Mouse (Mus musculus): Measurements from ENCODE around the gene Actr1b. TPM values are rescaled to one million over a fixed set of nuclear protein-coding genes. Genes with fewer than 3 reads are reported as not detected.

Actr1b gene
- total and polyA plus RNA-seq, 2 experiments from 2014 or later: 67.5 to 80.5 TPM

GRCm38 (mm10) chr1:36711104-36711503 lies 3.1 kb downstream of the Actr1b start:
- no peak for ATAC-seq (ENCODE audit: insufficient read depth, low read depth)
- Histone ChIP-seq H3K4me2 (ENCODE audit: low read depth, low read length) (no peak overlapping the region), H3K9me3 (replicated peaks; ENCODE audit: control insufficient read depth, low read length) (no peaks in the 10 kb centered on the region), H3K4me1 (ENCODE audit: control insufficient read depth, insufficient read depth) (peaks cover 12% of the 10 kb centered on the region), H3K4me3 (ENCODE audit: low read depth, low read length) (no peak overlapping the region), H3K9ac (replicated peaks; ENCODE audit: low read depth, low read length) (no peak overlapping the region), H3K27me3 (ENCODE audit: control insufficient read depth, insufficient read depth, low read length) (no peaks in the 10 kb centered on the region), H3K27ac (ENCODE audit: low read depth) (no peak overlapping the region), H3K36me3 (replicated peaks; ENCODE audit: control insufficient read depth, insufficient read depth, low read length) (peaks cover 13% of the 10 kb centered on the region)
- DNase-seq (ENCODE audit: low spot score): no peak
- no peak for TF ChIP-seq EP300 (IDR thresholded peaks at IDR 0.05; ENCODE audit: low read depth)
- TF ChIP-seq CTCF (IDR thresholded peaks at IDR 0.05; ENCODE audit: low read depth): no peak
- 91% methylated on average over 2 of the region's 2 CpGs for WGBS

GRCm38 (mm10) chr1:36709854-36710280 lies 4.4 kb downstream of the Actr1b start, which contains the start of gene 4933424G06Rik:
4933424G06Rik (plus strand) TSS chr1:36710149.
- under 1% methylated on average over 28 of the region's 29 CpGs for WGBS
- DNase-seq (ENCODE audit: low spot score) (peak; percentile 99), ATAC-seq (ENCODE audit: insufficient read depth, low read depth) (peak; percentile 97)

GRCm38 (mm10) chr1:36709055-36709853 lies 5.0 kb downstream of the Actr1b start:
- Histone ChIP-seq H3K36me3 (replicated peaks; ENCODE audit: control insufficient read depth, insufficient read depth, low read length) (peaks cover 32% of the 10 kb centered on the region), H3K9me3 (replicated peaks; ENCODE audit: control insufficient read depth, low read length) (no peaks in the 10 kb centered on the region), H3K4me2 (ENCODE audit: low read depth, low read length) (peak overlapping the region; percentile 86), H3K27me3 (ENCODE audit: control insufficient read depth, insufficient read depth, low read length) (no peaks in the 10 kb centered on the region), H3K27ac (ENCODE audit: low read depth) (peak overlapping the region; percentile 81), H3K9ac (replicated peaks; ENCODE audit: low read depth, low read length) (peak overlapping the region; percentile 89), H3K4me1 (ENCODE audit: control insufficient read depth, insufficient read depth) (peaks cover 12% of the 10 kb centered on the region), H3K4me3 (ENCODE audit: low read depth, low read length) (peak overlapping the region; percentile 94)
- WGBS: under 1% methylated on average over 33 of the region's 33 CpGs
- peak; percentile 48 for DNase-seq (ENCODE audit: low spot score)
- peak; percentile 50 for ATAC-seq (ENCODE audit: insufficient read depth, low read depth)
- no peak for TF ChIP-seq EP300 (IDR thresholded peaks at IDR 0.05; ENCODE audit: low read depth)
- peak; percentile 45 for TF ChIP-seq CTCF (IDR thresholded peaks at IDR 0.05; ENCODE audit: low read depth)

More at GRCm38 (mm10) chr1:36709854-36710280, 4.4 kb downstream of the Actr1b start, which contains the start of gene 4933424G06Rik:
- H3K4me1 ChIP-seq (ENCODE audit: control insufficient read depth, insufficient read depth): peaks cover 12% of the 10 kb centered on the region
- no peaks in the 10 kb centered on the region for H3K27me3 ChIP-seq (ENCODE audit: control insufficient read depth, insufficient read depth, low read length)
- peak within 1 kb of the TSS; percentile 86 for H3K4me2 ChIP-seq (ENCODE audit: low read depth, low read length)
- peak within 1 kb of the TSS; percentile 89 for H3K9ac ChIP-seq (replicated peaks; ENCODE audit: low read depth, low read length)
- TF ChIP-seq EP300 (IDR thresholded peaks at IDR 0.05; ENCODE audit: low read depth) (no peak), CTCF (IDR thresholded peaks at IDR 0.05; ENCODE audit: low read depth) (no peak)
- H3K36me3 ChIP-seq (replicated peaks; ENCODE audit: control insufficient read depth, insufficient read depth, low read length): peaks cover 26% of the 10 kb centered on the region
- H3K9me3 ChIP-seq (replicated peaks; ENCODE audit: control insufficient read depth, low read length): no peaks in the 10 kb centered on the region
- H3K27ac ChIP-seq (ENCODE audit: low read depth): peak within 1 kb of the TSS; percentile 81
- peak within 1 kb of the TSS; percentile 94 for H3K4me3 ChIP-seq (ENCODE audit: low read depth, low read length)

- peaks cover 12% of the 10 kb centered on the region for H3K4me1 ChIP-seq (ENCODE audit: control insufficient read depth, insufficient read depth)
- ATAC-seq (ENCODE audit: insufficient read depth, low read depth) (no peak), DNase-seq (ENCODE audit: low spot score) (no peak)
- no peak overlapping the region for H3K27ac ChIP-seq (ENCODE audit: low read depth)
- H3K4me3 ChIP-seq (ENCODE audit: low read depth, low read length): peak overlapping the region; percentile 94
- peak overlapping the region; percentile 89 for H3K9ac ChIP-seq (replicated peaks; ENCODE audit: low read depth, low read length)
- no peaks in the 10 kb centered on the region for H3K9me3 ChIP-seq (replicated peaks; ENCODE audit: control insufficient read depth, low read length)
- no peaks in the 10 kb centered on the region for H3K27me3 ChIP-seq (ENCODE audit: control insufficient read depth, insufficient read depth, low read length)
- peak overlapping the region; percentile 86 for H3K4me2 ChIP-seq (ENCODE audit: low read depth, low read length)
- H3K36me3 ChIP-seq (replicated peaks; ENCODE audit: control insufficient read depth, insufficient read depth, low read length): peaks cover 38% of the 10 kb centered on the region
- 77% methylated on average over 1 of the region's 1 CpGs for WGBS
- TF ChIP-seq CTCF (IDR thresholded peaks at IDR 0.05; ENCODE audit: low read depth): no peak
- TF ChIP-seq EP300 (IDR thresholded peaks at IDR 0.05; ENCODE audit: low read depth): no peak
These were observed 5.6 kb downstream of the Actr1b start for GRCm38 (mm10) chr1:36708626-36709025.

GRCm38 (mm10) chr1:36707797-36708196 lies 6.4 kb downstream of the Actr1b start:
- no peak for TF ChIP-seq EP300 (IDR thresholded peaks at IDR 0.05; ENCODE audit: low read depth)
- TF ChIP-seq CTCF (IDR thresholded peaks at IDR 0.05; ENCODE audit: low read depth): no peak
- Histone ChIP-seq H3K4me2 (ENCODE audit: low read depth, low read length) (no peak overlapping the region), H3K27ac (ENCODE audit: low read depth) (no peak overlapping the region), H3K4me1 (ENCODE audit: control insufficient read depth, insufficient read depth) (peaks cover 12% of the 10 kb centered on the region), H3K36me3 (replicated peaks; ENCODE audit: control insufficient read depth, insufficient read depth, low read length) (peaks cover 46% of the 10 kb centered on the region), H3K4me3 (ENCODE audit: low read depth, low read length) (no peak overlapping the region), H3K9ac (replicated peaks; ENCODE audit: low read depth, low read length) (no peak overlapping the region), H3K27me3 (ENCODE audit: control insufficient read depth, insufficient read depth, low read length) (no peaks in the 10 kb centered on the region), H3K9me3 (replicated peaks; ENCODE audit: control insufficient read depth, low read length) (no peaks in the 10 kb centered on the region)
- DNase-seq (ENCODE audit: low spot score): no peak
- no peak for ATAC-seq (ENCODE audit: insufficient read depth, low read depth)
- 87% methylated on average over 3 of the region's 3 CpGs for WGBS

Data from heart, postnatal 0 days (tissue).